Mouse (Mus musculus) forebrain, postnatal 0 days (tissue): ENCODE results near the gene Iqsec3. TPM values are rescaled to one million over a fixed set of nuclear protein-coding genes. Genes with fewer than 3 reads are reported as not detected.

Experiments used
- ATAC-seq: fragments of 200-750 bp; cut with Nextera tagmentation; 2 replicates; pipeline ENCODE4 v1.8.0; 2017; ENCODE audit warnings: mild to moderate bottlenecking, moderate library complexity
- DNase-seq: peaks from one replicate; pipeline ENCODE4 v3.0.0-alpha.2; 2015
- H3K27ac ChIP-seq: fragments of 300-500 bp; sonication (generic); 2 replicates; pipeline ENCODE4 v1.5.1; 2014; ENCODE audit warnings: low read depth, mild to moderate bottlenecking, antibody characterized with exemption, low read length, moderate library complexity, mixed read lengths
- H3K27me3 ChIP-seq: fragments of 300-500 bp; sonication (generic); 2 replicates; pipeline ENCODE4 v1.6.1; 2014; ENCODE audit warnings: mild to moderate bottlenecking, low read length, mixed read lengths; ENCODE audit not compliant: insufficient read depth
- H3K36me3 ChIP-seq: fragments of 300-500 bp; sonication (generic); 2 replicates; pipeline ENCODE4 v1.6.1; 2014; ENCODE audit warnings: mild to moderate bottlenecking, moderate library complexity; ENCODE audit not compliant: insufficient read depth
- H3K4me1 ChIP-seq: fragments of 300-500 bp; sonication (generic); 2 replicates; pipeline ENCODE4 v1.6.1; 2014; ENCODE audit warnings: antibody characterized with exemption; ENCODE audit not compliant: insufficient read depth
- H3K4me2 ChIP-seq: fragments of 300-500 bp; sonication (generic); 2 replicates; pipeline ENCODE4 v1.6.1; 2014; ENCODE audit warnings: low read depth, mild to moderate bottlenecking, moderate library complexity
- H3K4me3 ChIP-seq: fragments of 300-500 bp; sonication (generic); 2 replicates; pipeline ENCODE4 v1.5.1; 2014; ENCODE audit warnings: low read depth, low read length, mixed read lengths
- H3K9ac ChIP-seq: fragments of 300-500 bp; sonication (generic); 2 replicates; pipeline ENCODE4 v1.6.1; 2014; ENCODE audit warnings: mild to moderate bottlenecking
- H3K9me3 ChIP-seq: fragments of 300-500 bp; sonication (generic); 2 replicates; pipeline ENCODE4 v1.6.1; 2016; ENCODE audit warnings: low read length
- CTCF ChIP-seq: sonication (generic); IDR thresholded peaks from 2 replicates; pipeline ENCODE4 v1.5.1; 2016; ENCODE audit warnings: antibody characterized with exemption, control low read depth, low read depth
- WGBS: fragments of 180-500 bp; shearing (Covaris S2); extraction: QIAGEN DNeasy Blood & Tissue Kit; methylation state at CpG from one replicate; pipeline ENCODE4 v1.1.7; 2014; 5-methylcytosine and 5-hydroxymethylcytosine counted together
- polyA plus RNA-seq: library from polyadenylated mRNA; unstranded; fragments of >200 nt; fragmentation: Nextera tagmentation; extraction: Ambion mirVana; gene quantifications from 2 replicates; pipeline ENCODE4 v1.2.1, GENCODE M21; 2015
- total RNA-seq: library from RNA; depleted of rRNA; stranded (reverse); fragments of >200 nt; gene quantifications from 2 replicates; pipeline ENCODE4 v1.2.3, GENCODE M21; 2014; rRNA removed

Iqsec3 gene
- total RNA-seq (21.0 and 32.4 TPM in 2 replicates), polyA plus RNA-seq (3.9 and 6.8 TPM in 2 replicates)

GRCm38 (mm10) chr6:121473093-121473821, at the start of gene Iqsec3:
Iqsec3 (minus strand) TSS chr6:121473678.
- WGBS = 2% methylated on average over 63 of the region's 65 CpGs
- peak within 1 kb of the TSS; percentile 73 for H3K4me3 ChIP-seq
- H3K36me3 ChIP-seq = no peaks in the 10 kb centered on the region
- peak; percentile 90 for DNase-seq
- H3K27ac ChIP-seq = peak within 1 kb of the TSS; percentile 92
- no peaks in the 10 kb centered on the region for H3K9me3 ChIP-seq
- 0 out of 2 replicates have a peak, but pooled peaks cover 6% of the 10 kb centered on the region for H3K27me3 ChIP-seq
- peak within 1 kb of the TSS; percentile 63 for H3K4me2 ChIP-seq
- peak within 1 kb of the TSS; percentile 87 for H3K9ac ChIP-seq
- H3K4me1 ChIP-seq = 0 out of 2 replicates have a peak, but pooled peaks cover 9% of the 10 kb centered on the region
- peak; percentile 97 for ATAC-seq
- TF ChIP-seq CTCF = no peak; the same call in 1 of the 2 replicates

- H3K4me3 ChIP-seq = no peak overlapping the region
- H3K9me3 ChIP-seq = no peaks in the 10 kb centered on the region
- no peak overlapping the region for H3K9ac ChIP-seq
- no peak for TF ChIP-seq CTCF
- H3K27me3 ChIP-seq = no peaks in the 10 kb centered on the region
- no peak for DNase-seq
- WGBS = 79% methylated on average over 5 of the region's 5 CpGs
- no peak for ATAC-seq
- no peak overlapping the region for H3K4me2 ChIP-seq
- H3K27ac ChIP-seq = no peak overlapping the region
- no peaks in the 10 kb centered on the region for H3K4me1 ChIP-seq
- no peaks in the 10 kb centered on the region for H3K36me3 ChIP-seq
Observed at GRCm38 (mm10) chr6:121522106-121522705, 48.7 kb upstream of the Iqsec3 start.

GRCm38 (mm10) chr6:121521030-121521429, 47.6 kb upstream of the Iqsec3 start:
- no peak for ATAC-seq
- H3K9ac ChIP-seq = no peak overlapping the region
- H3K27me3 ChIP-seq = no peaks in the 10 kb centered on the region
- no peak for DNase-seq
- no peak overlapping the region for H3K4me3 ChIP-seq
- no peaks in the 10 kb centered on the region for H3K36me3 ChIP-seq
- TF ChIP-seq CTCF = peak; percentile 42
- WGBS = 72% methylated on average over 3 of the region's 3 CpGs
- no peaks in the 10 kb centered on the region for H3K9me3 ChIP-seq
- H3K4me2 ChIP-seq = no peak overlapping the region
- no peak overlapping the region for H3K27ac ChIP-seq
- H3K4me1 ChIP-seq = no peaks in the 10 kb centered on the region

- DNase-seq (no peak), ATAC-seq (no peak)
- H3K27ac ChIP-seq = no peak overlapping the region
- H3K27me3 ChIP-seq = no peaks in the 10 kb centered on the region
- no peaks in the 10 kb centered on the region for H3K36me3 ChIP-seq
- no peak overlapping the region for H3K9ac ChIP-seq
- H3K4me1 ChIP-seq = no peaks in the 10 kb centered on the region
- H3K4me3 ChIP-seq = no peak overlapping the region
- H3K9me3 ChIP-seq = no peaks in the 10 kb centered on the region
- H3K4me2 ChIP-seq = no peak overlapping the region
- 76% methylated on average over 2 of the region's 2 CpGs for WGBS
- no peak for TF ChIP-seq CTCF
Observed at GRCm38 (mm10) chr6:121519896-121520295, 46.4 kb upstream of the Iqsec3 start.

- WGBS = 81% methylated on average over 5 of the region's 5 CpGs
- DNase-seq (no peak), ATAC-seq (no peak)
- no peak overlapping the region for H3K27ac ChIP-seq
- H3K9me3 ChIP-seq = no peaks in the 10 kb centered on the region
- no peaks in the 10 kb centered on the region for H3K4me1 ChIP-seq
- H3K27me3 ChIP-seq = no peaks in the 10 kb centered on the region
- H3K9ac ChIP-seq = no peak overlapping the region
- no peak for TF ChIP-seq CTCF
- H3K4me3 ChIP-seq = no peak overlapping the region
- H3K36me3 ChIP-seq = no peaks in the 10 kb centered on the region
- no peak overlapping the region for H3K4me2 ChIP-seq
Observed at GRCm38 (mm10) chr6:121519266-121519810, 45.9 kb upstream of the Iqsec3 start.

GRCm38 (mm10) chr6:121517726-121518125, 44.2 kb upstream of the Iqsec3 start:
- no peak overlapping the region for H3K9ac ChIP-seq
- no peak for TF ChIP-seq CTCF
- no peak overlapping the region for H3K4me3 ChIP-seq
- no peaks in the 10 kb centered on the region for H3K9me3 ChIP-seq
- 80% methylated on average over 6 of the region's 6 CpGs for WGBS
- no peaks in the 10 kb centered on the region for H3K27me3 ChIP-seq
- no peaks in the 10 kb centered on the region for H3K4me1 ChIP-seq
- H3K36me3 ChIP-seq = no peaks in the 10 kb centered on the region
- no peak overlapping the region for H3K27ac ChIP-seq
- ATAC-seq (no peak), DNase-seq (no peak)
- no peak overlapping the region for H3K4me2 ChIP-seq

- ATAC-seq = no peak
- H3K27ac ChIP-seq = no peak overlapping the region
- no peak overlapping the region for H3K4me3 ChIP-seq
- WGBS = 79% methylated on average over 3 of the region's 3 CpGs
- H3K9me3 ChIP-seq = no peaks in the 10 kb centered on the region
- DNase-seq = no peak
- TF ChIP-seq CTCF = no peak
- H3K27me3 ChIP-seq = no peaks in the 10 kb centered on the region
- no peaks in the 10 kb centered on the region for H3K36me3 ChIP-seq
- H3K9ac ChIP-seq = no peak overlapping the region
- no peak overlapping the region for H3K4me2 ChIP-seq
- no peaks in the 10 kb centered on the region for H3K4me1 ChIP-seq
Observed at GRCm38 (mm10) chr6:121510381-121510780, 36.9 kb upstream of the Iqsec3 start.
